Mouse (Mus musculus) heart, embryonic 14.5 days (tissue): ENCODE data around the gene Fam78a. TPM values are rescaled to one million over a fixed set of nuclear protein-coding genes. Genes with fewer than 3 reads are reported as not detected.

Source experiments
- ATAC-seq: fragments of 200-750 bp; cut with Nextera tagmentation; 2 replicates; pipeline ENCODE4 v1.8.0; 2017; ENCODE audit warnings: low read depth, moderate TSS enrichment; ENCODE audit not compliant: insufficient number of reproducible peaks, insufficient read depth, low FRiP score
- H3K27ac ChIP-seq, 2 experiments: fragments of 200-500 bp in 1 of 2; fragments of 300-500 bp in 1 of 2; sonication (generic) in 1 of 2; replicated peaks in 1 of 2; 2 replicates each; pipeline ENCODE4 v1.5.1; 2012 to 2014; ENCODE audit warnings: low read depth in 2 of 2, low read length in 2 of 2, control low read depth in 1 of 2, mild to moderate bottlenecking in 1 of 2, mixed read lengths in 1 of 2; ENCODE audit not compliant: control insufficient read depth in 1 of 2, insufficient read depth in 1 of 2
- H3K27me3 ChIP-seq: fragments of 300-500 bp; sonication (generic); 2 replicates; pipeline ENCODE4 v1.6.1; 2014; ENCODE audit warnings: mild to moderate bottlenecking, low read length, control low read depth; ENCODE audit not compliant: control insufficient read depth, insufficient read depth
- H3K36me3 ChIP-seq: fragments of 300-500 bp; sonication (generic); 2 replicates; pipeline ENCODE4 v1.6.1; 2014; ENCODE audit warnings: mild to moderate bottlenecking, control low read depth, low read length, mixed read lengths; ENCODE audit not compliant: control insufficient read depth, insufficient read depth
- H3K4me1 ChIP-seq, 2 experiments: fragments of 200-500 bp in 1 of 2; fragments of 300-500 bp in 1 of 2; sonication (generic) in 1 of 2; 2 replicates each; pipeline ENCODE4 v1.6.1; 2012 to 2014; ENCODE audit warnings: low read length in 2 of 2, control low read depth in 1 of 2, mixed read lengths in 1 of 2; ENCODE audit not compliant: control insufficient read depth in 2 of 2, insufficient read depth in 2 of 2
- H3K4me2 ChIP-seq: fragments of 300-500 bp; sonication (generic); 2 replicates; pipeline ENCODE4 v1.6.1; 2014; ENCODE audit warnings: mild to moderate bottlenecking, low read length
- H3K4me3 ChIP-seq, 2 experiments: fragments of 200-500 bp in 1 of 2; fragments of 300-500 bp in 1 of 2; sonication (generic) in 1 of 2; 2 replicates each; pipeline ENCODE4 v1.5.1; 2012 to 2014; ENCODE audit warnings: low read length in 2 of 2, mild to moderate bottlenecking in 2 of 2, control low read depth in 1 of 2, low read depth in 1 of 2, moderate library complexity in 1 of 2; ENCODE audit not compliant: control insufficient read depth in 1 of 2, insufficient read depth in 1 of 2
- H3K9ac ChIP-seq: fragments of 300-500 bp; sonication (generic); 2 replicates; pipeline ENCODE4 v1.6.1; 2014; ENCODE audit warnings: mild to moderate bottlenecking, low read length
- H3K9me3 ChIP-seq: fragments of 300-500 bp; sonication (generic); 2 replicates; pipeline ENCODE4 v1.6.1; 2016; ENCODE audit warnings: low read length, control low read depth; ENCODE audit not compliant: control insufficient read depth
- WGBS: fragments of 180-500 bp; shearing (Covaris S2); extraction: QIAGEN DNeasy Blood & Tissue Kit; methylation state at CpG from one replicate; pipeline ENCODE4 v1.1.7; 2014; 5-methylcytosine and 5-hydroxymethylcytosine counted together
- polyA plus RNA-seq: library from polyadenylated mRNA; unstranded; fragments of >200 nt; fragmentation: Nextera tagmentation; extraction: Ambion mirVana; gene quantifications from 2 replicates; pipeline ENCODE4 v1.2.1, GENCODE M21; 2014

Gene Fam78a
- 29.0 and 33.7 TPM in 2 replicates for polyA plus RNA-seq

DNA sequence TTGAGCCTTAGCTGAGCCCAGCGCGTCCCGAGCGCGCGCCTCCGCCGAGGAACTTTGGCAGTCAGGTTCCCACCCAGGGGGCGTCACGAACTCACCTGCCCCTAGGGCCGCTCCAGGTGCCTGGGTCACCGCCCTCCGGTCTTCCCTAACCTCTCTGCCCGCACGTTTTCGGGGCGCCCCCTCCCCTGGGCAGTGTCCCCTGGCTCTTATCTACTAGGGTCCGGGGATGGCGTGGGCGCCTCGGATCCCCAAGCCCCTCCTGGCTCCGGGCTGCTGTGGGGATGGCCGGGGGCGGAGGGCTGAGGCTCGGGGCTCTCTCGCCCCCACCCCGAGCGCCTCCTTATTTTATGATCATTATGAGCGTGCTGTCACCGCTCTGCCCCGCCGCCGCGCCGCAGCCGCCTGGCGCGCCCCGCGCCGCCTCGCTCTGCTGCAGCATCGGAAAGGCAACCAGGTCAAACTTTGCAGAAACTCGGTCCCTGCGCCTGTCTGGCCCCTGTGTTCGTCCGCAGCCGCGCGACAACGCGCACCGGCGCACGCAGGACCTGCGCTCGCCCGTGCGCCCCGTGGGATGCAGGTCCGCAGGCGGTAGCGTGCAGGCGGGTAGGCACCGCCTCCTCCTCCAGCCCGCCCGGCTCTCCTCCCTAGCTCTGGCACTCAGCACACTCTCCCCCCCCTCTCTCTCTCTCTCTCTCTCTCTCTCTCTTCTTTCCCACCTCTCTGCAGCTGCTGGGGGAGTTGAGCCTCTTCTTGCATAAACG is at the start of gene Fam78a:
Fam78a (minus strand) TSS at position 747 of the 761 bp plus-strand sequence.
- Histone ChIP-seq H3K4me1 (peaks cover 24 to 36% of the 10 kb centered on the region in 2 experiments), H3K4me3 (peak within 1 kb of the TSS; percentile 82 to 83), H3K27me3 (no peaks in the 10 kb centered on the region), H3K9ac (peak within 1 kb of the TSS; percentile 85), H3K4me2 (peak within 1 kb of the TSS; percentile 100), H3K27ac (peak within 1 kb of the TSS; percentile 86 to 91), H3K9me3 (no peaks in the 10 kb centered on the region), H3K36me3 (peaks cover 7% of the 10 kb centered on the region; the same call in 1 of the 2 replicates)
- WGBS: under 1% methylated on average over 61 of the region's 68 CpGs
- ATAC-seq: peak; percentile 51

DNA sequence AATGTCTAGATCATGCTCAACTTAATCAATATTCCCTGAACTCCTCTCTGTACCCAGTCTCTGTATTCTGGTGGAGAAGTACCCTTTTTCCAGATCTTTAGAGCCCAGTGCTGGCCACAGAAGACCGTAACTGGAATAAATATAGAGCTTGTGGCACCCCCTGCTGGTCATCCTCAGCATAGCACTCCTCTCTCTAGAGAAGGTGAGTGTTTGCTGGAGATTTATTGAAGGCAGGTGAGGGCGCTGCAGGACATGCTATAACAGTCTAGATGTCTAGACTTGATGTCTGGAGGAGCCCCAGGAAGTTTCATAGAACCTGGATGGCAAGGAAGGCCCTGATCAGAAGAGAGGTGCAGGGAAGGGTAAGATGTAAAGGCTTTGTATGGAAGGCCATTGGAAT is 49.4 kb upstream of the Fam78a start:
- H3K36me3 ChIP-seq: no peaks in the 10 kb centered on the region
- H3K27me3 ChIP-seq: no peaks in the 10 kb centered on the region
- H3K27ac ChIP-seq: no peak overlapping the region
- H3K9ac ChIP-seq: no peak overlapping the region
- WGBS: 2% methylated on average over 2 of the region's 2 CpGs
- H3K4me2 ChIP-seq: no peak overlapping the region
- no peak for ATAC-seq
- no peaks in the 10 kb centered on the region for H3K9me3 ChIP-seq
- H3K4me1 ChIP-seq: peaks cover 22 to 44% of the 10 kb centered on the region in 2 experiments
- H3K4me3 ChIP-seq: no peak overlapping the region

DNA sequence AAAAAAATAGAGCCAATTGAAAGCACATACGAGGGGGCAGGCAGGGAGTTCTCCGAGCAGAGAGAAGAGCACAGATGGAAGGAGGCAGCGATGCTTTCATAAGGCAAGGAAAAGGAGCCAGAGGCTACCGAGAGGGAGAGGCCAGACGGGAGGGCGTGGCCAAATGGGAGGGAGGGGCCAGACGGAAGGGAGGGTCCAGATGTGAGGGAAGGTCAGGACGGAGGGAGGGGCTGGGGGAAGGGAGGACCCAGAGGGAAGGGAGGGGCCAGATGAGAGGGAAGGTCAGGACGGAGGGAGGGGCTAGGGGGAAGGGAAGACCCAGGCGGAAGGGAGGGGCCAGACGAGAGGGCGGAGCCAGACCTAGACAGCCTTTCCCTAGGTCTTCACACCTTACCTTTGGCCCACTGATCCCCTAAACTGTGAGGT is 47.9 kb upstream of the Fam78a start:
- 19% methylated on average over 12 of the region's 12 CpGs for WGBS
- Histone ChIP-seq H3K36me3 (no peaks in the 10 kb centered on the region), H3K4me3 (no peak overlapping the region), H3K4me2 (peak overlapping the region; percentile 21; the same call in 1 of the 2 replicates), H3K4me1 (peaks cover 33 to 51% of the 10 kb centered on the region in 2 experiments), H3K9ac (peak overlapping the region; percentile 54; the same call in 1 of the 2 replicates), H3K27ac (peak overlapping the region in 1 of 2 experiments; percentile 35; a peak in 2 of 4 replicates), H3K27me3 (no peaks in the 10 kb centered on the region), H3K9me3 (no peaks in the 10 kb centered on the region)
- ATAC-seq: no peak

DNA sequence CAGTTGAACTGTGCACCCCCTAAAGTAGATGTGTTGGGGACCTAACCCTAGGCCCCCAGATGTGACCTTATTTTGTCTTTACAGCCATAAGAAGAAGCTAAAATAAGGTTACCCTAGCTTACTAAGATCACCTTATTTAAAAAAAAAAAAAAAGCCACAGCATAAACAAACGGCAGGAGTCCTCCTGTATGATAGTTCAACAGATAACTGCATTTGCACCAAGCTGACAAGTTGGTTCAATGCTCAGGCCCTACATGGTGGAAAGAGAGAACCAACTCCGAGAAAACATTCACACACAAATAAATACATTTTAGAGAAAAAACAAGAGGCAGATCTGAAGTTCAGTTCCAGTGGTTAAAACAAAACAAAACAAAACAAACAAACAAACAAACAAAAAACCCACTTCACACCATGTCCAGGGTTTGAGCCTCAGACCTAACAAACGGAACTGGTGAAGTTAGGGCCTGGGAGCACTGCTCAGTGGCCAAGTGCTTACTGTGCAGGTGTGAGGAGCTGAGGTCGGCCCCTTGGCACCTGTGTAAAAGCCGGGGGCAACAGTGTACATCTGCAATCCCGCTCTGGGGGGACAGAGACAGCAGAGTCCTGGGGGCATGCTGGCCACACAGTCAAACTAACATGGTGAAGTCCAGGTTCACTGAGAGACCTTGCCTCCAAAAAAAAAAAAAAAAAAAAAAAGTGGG is 47.4 kb upstream of the Fam78a start:
- H3K4me1 ChIP-seq: peaks cover 33 to 48% of the 10 kb centered on the region in 2 experiments
- H3K9ac ChIP-seq: peak overlapping the region; percentile 54
- H3K4me2 ChIP-seq: peak overlapping the region; percentile 34; the same call in 1 of the 2 replicates
- ATAC-seq: no peak
- no peaks in the 10 kb centered on the region for H3K9me3 ChIP-seq
- WGBS: 60% methylated on average over 6 of the region's 6 CpGs
- no peaks in the 10 kb centered on the region for H3K27me3 ChIP-seq
- peak overlapping the region; percentile 5 to 93; a peak in 2 of 4 replicates for H3K27ac ChIP-seq
- H3K4me3 ChIP-seq: no peak overlapping the region
- no peaks in the 10 kb centered on the region for H3K36me3 ChIP-seq

DNA sequence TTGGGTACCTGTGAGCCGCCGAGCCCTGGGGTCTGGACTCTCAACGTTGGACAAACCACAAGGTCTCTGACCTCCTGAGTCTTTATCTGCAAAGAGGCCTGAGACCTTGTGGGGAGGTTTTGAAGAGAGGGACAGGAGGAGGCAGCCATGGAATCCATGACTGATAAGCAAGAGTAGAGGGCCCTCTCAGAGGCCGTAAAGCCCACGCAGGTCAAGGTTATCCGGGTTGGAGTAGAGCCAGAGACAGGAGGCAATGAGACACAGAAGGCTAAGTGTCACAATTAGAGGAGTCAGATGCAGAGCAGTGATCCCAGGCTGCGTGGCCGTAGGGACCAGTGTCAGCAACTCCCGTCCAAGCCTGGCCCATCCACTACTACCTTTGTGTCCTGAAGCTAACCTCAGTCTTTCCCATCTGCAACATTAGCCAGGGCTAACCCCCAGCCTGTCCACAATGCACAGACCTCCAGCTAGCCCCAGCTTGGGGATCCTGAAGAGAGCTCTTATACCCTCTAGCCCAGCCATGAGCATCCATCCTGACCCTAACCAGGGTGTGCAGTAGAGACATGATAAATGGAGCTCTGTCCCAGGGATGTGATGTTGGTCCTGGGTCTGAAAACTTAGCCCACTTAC is 46.7 kb upstream of the Fam78a start:
- peaks cover 33 to 48% of the 10 kb centered on the region in 2 experiments for H3K4me1 ChIP-seq

DNA sequence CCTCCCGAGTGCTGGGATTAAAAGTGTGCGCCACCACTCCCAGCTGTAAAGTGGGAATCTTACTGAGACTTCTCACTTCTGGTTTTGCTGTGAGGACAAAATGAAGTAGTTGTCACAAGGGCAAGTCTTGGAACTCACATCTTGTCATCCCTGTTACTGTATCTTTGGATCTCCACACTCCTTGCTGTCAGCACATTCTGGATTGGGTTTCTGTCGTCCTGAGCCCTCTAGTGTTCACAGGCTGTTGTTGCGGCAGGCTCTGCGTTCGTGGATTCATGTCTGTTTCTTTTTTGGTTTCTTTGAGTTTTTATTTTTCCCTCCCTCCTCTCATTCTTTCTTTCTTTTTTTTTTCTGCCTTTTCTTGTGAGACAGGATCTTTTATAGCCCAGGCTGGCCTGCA is 45.8 kb upstream of the Fam78a start:
- WGBS: 23% methylated on average over 6 of the region's 6 CpGs
- Histone ChIP-seq H3K27ac (peak overlapping the region; percentile 86 to 93), H3K4me3 (no peak overlapping the region), H3K9me3 (no peaks in the 10 kb centered on the region), H3K27me3 (no peaks in the 10 kb centered on the region), H3K9ac (peak overlapping the region; percentile 44; the same call in 1 of the 2 replicates), H3K36me3 (no peaks in the 10 kb centered on the region), H3K4me1 (peaks cover 33 to 48% of the 10 kb centered on the region in 2 experiments), H3K4me2 (peak overlapping the region; percentile 34; the same call in 1 of the 2 replicates)
- ATAC-seq: no peak

More for the DNA sequence above, 46.7 kb upstream of the Fam78a start:
- Histone ChIP-seq H3K9ac (peak overlapping the region; percentile 44), H3K36me3 (no peaks in the 10 kb centered on the region), H3K27me3 (no peaks in the 10 kb centered on the region), H3K9me3 (no peaks in the 10 kb centered on the region), H3K4me3 (no peak overlapping the region), H3K27ac (peak overlapping the region; percentile 81 to 93), H3K4me2 (peak overlapping the region; percentile 34)
- 8% methylated on average over 9 of the region's 9 CpGs for WGBS
- ATAC-seq: no peak

DNA sequence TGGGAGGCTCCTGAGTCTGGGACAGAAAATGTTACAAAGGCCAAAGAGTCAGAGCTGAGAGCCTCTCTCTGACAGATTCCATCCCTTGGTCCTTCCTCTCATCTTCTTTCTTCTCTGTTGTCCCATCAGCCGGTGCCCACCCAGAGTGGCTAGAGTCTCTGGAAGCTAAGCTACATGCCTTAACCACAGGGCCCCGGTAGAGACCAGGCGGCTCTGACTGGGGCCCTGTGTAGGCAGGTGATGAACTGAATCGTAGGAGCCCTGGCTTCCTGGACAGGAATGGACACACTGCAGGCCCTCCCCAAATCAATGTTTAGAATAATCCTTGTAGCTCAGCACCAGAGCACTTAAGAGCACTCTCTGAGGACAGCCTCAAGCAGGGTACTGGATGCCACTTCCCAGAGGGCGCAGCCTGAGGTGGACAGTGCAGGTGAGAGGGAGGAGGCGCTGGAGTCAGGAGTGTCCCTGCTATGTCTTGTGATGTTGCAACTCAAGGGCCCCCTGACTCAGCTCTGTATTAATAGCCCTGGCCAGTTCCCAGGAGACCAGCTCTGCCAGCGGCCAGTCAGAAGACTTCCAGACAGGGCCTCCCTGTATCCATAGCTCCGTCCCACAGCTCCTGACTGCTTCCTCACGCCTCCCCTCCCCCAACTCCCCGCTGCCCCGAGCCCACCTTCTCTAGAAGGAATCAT is 44.9 kb upstream of the Fam78a start:
- WGBS: 23% methylated on average over 11 of the region's 11 CpGs
- peak overlapping the region; percentile 18 for H3K9ac ChIP-seq
- peak overlapping the region; percentile 47 for H3K4me2 ChIP-seq
- no peak overlapping the region for H3K4me3 ChIP-seq
- peak overlapping the region; percentile 93 to 95 for H3K27ac ChIP-seq
- peaks cover 33 to 48% of the 10 kb centered on the region in 2 experiments for H3K4me1 ChIP-seq
- no peaks in the 10 kb centered on the region for H3K36me3 ChIP-seq
- ATAC-seq: peak; percentile 57
- no peaks in the 10 kb centered on the region for H3K27me3 ChIP-seq
- H3K9me3 ChIP-seq: no peaks in the 10 kb centered on the region
